Mouse (Mus musculus): ENCODE measurements at regions not wholly inside any gene's neighbourhood (a gene's known extent, or its start where the extent isn't known, plus 50 kb on each side); places are given as distances from the start of the nearest gene placed in this dataset. TPM values are rescaled to one million over a fixed set of nuclear protein-coding genes. Genes with fewer than 3 reads are reported as not detected.

DNA sequence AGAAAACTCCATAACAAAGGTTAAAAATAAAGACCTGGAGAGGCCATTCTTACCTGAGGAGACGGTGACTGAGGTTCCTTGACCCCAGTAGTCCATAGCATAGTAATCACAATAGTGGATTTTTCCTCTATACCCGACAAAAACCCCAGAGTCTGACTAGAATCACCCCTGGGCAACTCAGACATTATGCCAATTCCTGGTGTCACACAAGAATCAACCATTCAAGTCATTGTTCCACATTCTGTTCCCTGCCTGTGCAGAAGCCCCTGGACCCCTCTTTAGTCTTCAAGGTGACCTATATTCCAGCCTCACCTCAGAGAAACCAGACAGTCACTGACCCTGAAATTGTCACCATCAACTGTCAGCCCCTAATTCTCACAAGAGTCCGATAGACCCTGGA lies 60.9 kb upstream of the Adam6b start:
- no peak for ATAC-seq (ENCODE audit: low FRiP score, low read depth)
- H3K9me3 ChIP-seq: no peaks in the 10 kb centered on the region

DNA sequence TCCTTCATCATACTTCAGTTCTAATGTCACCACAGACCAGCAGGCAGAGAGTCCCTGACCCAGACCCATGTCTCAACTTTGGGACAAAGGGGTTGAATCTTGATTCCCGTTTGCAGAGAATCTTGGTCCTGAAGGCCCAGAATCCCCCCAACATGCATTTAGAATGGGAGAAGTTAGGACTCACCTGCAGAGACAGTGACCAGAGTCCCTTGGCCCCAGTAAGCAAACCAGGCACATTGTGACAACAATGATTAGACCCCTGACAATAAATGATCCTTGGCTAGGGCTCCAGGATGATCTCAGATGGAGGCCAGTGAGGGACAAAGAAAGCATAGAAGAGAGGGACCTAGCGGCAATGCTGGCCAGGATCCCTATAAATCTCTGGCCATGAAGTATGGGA lies 60.4 kb upstream of the Adam6b start:
- no peak overlapping the region for H3K9ac ChIP-seq
- H3K27ac ChIP-seq: no peak overlapping the region
- no peaks in the 10 kb centered on the region for H3K27me3 ChIP-seq
- WGBS: 79% methylated on average over 2 of the region's 2 CpGs
- no peaks in the 10 kb centered on the region for H3K4me1 ChIP-seq
- H3K9me3 ChIP-seq: no peaks in the 10 kb centered on the region
- no peak for ATAC-seq (ENCODE audit: low FRiP score, low read depth)
- no peak overlapping the region for H3K4me3 ChIP-seq
- H3K4me2 ChIP-seq (replicated peaks): no peak overlapping the region
- H3K36me3 ChIP-seq: no peaks in the 10 kb centered on the region

More for the DNA sequence above, 60.9 kb upstream of the Adam6b start:
- Histone ChIP-seq H3K36me3 (no peaks in the 10 kb centered on the region), H3K9ac (no peak overlapping the region), H3K27me3 (no peaks in the 10 kb centered on the region), H3K4me3 (no peak overlapping the region), H3K4me1 (no peaks in the 10 kb centered on the region), H3K27ac (no peak overlapping the region), H3K4me2 (replicated peaks) (no peak overlapping the region)
- WGBS: 77% methylated on average over 3 of the region's 3 CpGs

DNA sequence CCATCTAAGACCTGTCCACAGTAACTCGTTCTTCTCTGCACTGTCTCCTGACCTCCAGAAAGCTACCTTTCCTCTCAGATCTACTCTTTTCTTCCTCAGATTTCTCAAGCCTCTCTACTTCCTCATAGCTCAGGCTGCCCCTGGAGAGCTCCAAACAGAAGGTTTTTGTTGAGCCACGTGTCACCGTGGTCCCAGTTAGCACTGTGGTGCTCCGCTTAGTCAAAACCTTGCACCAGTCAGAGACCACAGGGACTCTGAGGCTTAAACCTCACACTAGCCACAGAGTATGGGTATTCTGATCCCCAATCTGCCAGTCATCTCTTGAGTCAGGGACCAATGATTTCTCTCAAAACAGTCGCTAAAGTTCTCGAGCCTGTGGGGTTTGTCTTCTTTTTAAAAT lies 59.0 kb upstream of the Adam6b start:
- Histone ChIP-seq H3K9me3 (no peaks in the 10 kb centered on the region), H3K27me3 (no peaks in the 10 kb centered on the region), H3K9ac (no peak overlapping the region), H3K4me1 (no peaks in the 10 kb centered on the region), H3K4me3 (no peak overlapping the region), H3K36me3 (no peaks in the 10 kb centered on the region), H3K4me2 (replicated peaks) (no peak overlapping the region), H3K27ac (no peak overlapping the region)
- WGBS: 80% methylated on average over 6 of the region's 6 CpGs
- ATAC-seq (ENCODE audit: low FRiP score, low read depth): no peak

Small RNA genes lying in the stretch of these regions (microRNA-seq; reads per million reads assigned to microRNA genes)
- not detected for gene Gm22175
- not detected for gene Gm24022
- not detected for gene Gm25747
